Mouse (Mus musculus): Measurements from ENCODE around the gene Hnrnpr.

- TF ChIP-seq CTCF (IDR thresholded peaks at IDR 0.05; ENCODE audit: insufficient read depth, low read length) (no peak), POLR2A (IDR thresholded peaks at IDR 0.05; ENCODE audit: borderline replicate concordance, extremely low read depth, low read depth, low read length) (no peak)
Measured at GRCm38 (mm10) chr4:136337129-136337528, 26.4 kb downstream of the Hnrnpr start.
